Mouse (Mus musculus): ENCODE results near the gene Nkrf.
"Not testable (repeated sequence)": the region's sequence is repeated elsewhere in the genome, so short reads cannot be mapped to it uniquely, and the experiment has no call there.

The Nkrf gene

GRCm38 (mm10) chrX:36902321-36903114 is at the start of gene Nkrf:
Nkrf (minus strand) TSS chrX:36902899.
- peak; percentile 60 for DNase-seq

GRCm38 (mm10) chrX:36941106-36941505 is 38.4 kb upstream of the Nkrf start:
- DNase-seq = no peak

GRCm38 (mm10) chrX:36939806-36940413 is 37.2 kb upstream of the Nkrf start:
- no peak for DNase-seq

GRCm38 (mm10) chrX:36935326-36935966 is 32.7 kb upstream of the Nkrf start:
- no peak for DNase-seq

GRCm38 (mm10) chrX:36930574-36930973 is 27.9 kb upstream of the Nkrf start:
- DNase-seq = peak; percentile 7

GRCm38 (mm10) chrX:36929694-36930093 is 27.0 kb upstream of the Nkrf start:
- no peak for DNase-seq

- DNase-seq = no peak
Measured at GRCm38 (mm10) chrX:36928791-36929190, 26.1 kb upstream of the Nkrf start.

GRCm38 (mm10) chrX:36921346-36921745 is 18.6 kb upstream of the Nkrf start:
- no peak for DNase-seq

GRCm38 (mm10) chrX:36917749-36918148 is 15.1 kb upstream of the Nkrf start:
- no peak for DNase-seq

- DNase-seq = peak; percentile 58
Measured at GRCm38 (mm10) chrX:36911343-36911742, 8.6 kb upstream of the Nkrf start.

- DNase-seq = no peak
Measured at GRCm38 (mm10) chrX:36906539-36906938, 3.8 kb upstream of the Nkrf start.

GRCm38 (mm10) chrX:36903115-36903768 is 543 bp upstream of the Nkrf start:
- DNase-seq = peak; percentile 84

GRCm38 (mm10) chrX:36901655-36902054 is 1.0 kb downstream of the Nkrf start:
- DNase-seq = no peak

- DNase-seq = not testable (repeated sequence)
Measured at GRCm38 (mm10) chrX:36898931-36899330, 3.8 kb downstream of the Nkrf start.

- no peak for DNase-seq
Measured at GRCm38 (mm10) chrX:36884719-36885118, 18.0 kb downstream of the Nkrf start.

GRCm38 (mm10) chrX:36874704-36875128 is 28.0 kb downstream of the Nkrf start:
- no peak for DNase-seq

GRCm38 (mm10) chrX:36874178-36874696 is 28.5 kb downstream of the Nkrf start:
- DNase-seq = peak; percentile 82

GRCm38 (mm10) chrX:36873765-36874164 is 28.9 kb downstream of the Nkrf start, which contains the start of the genes Ube2a and C330007P06Rik:
Ube2a (plus strand) TSS chrX:36873900.
C330007P06Rik (minus strand) TSS chrX:36874111.
- no peak for DNase-seq

GRCm38 (mm10) chrX:36870372-36870771 is 32.3 kb downstream of the Nkrf start:
- no peak for DNase-seq

GRCm38 (mm10) chrX:36864609-36865328 is 37.9 kb downstream of the Nkrf start:
- no peak for DNase-seq

GRCm38 (mm10) chrX:36863766-36864608 is 38.7 kb downstream of the Nkrf start:
- DNase-seq = peak; percentile 72

Measured in right cerebral cortex, postnatal 4 days (tissue).